Mouse (Mus musculus) intestine, embryonic 15.5 days (tissue): ENCODE measurements at regions not wholly inside any gene's neighbourhood (a gene's known extent, or its start where the extent isn't known, plus 50 kb on each side); places are given as distances from the start of the nearest gene placed in this dataset.
"Not testable (repeated sequence)": the region's sequence is repeated elsewhere in the genome, so short reads cannot be mapped to it uniquely, and the experiment has no call there.

Source experiments
- ATAC-seq: fragments of 200-750 bp; cut with Nextera tagmentation; 2 replicates; pipeline ENCODE4 v1.8.0; 2017; ENCODE audit warnings: moderate TSS enrichment, moderate library complexity
- H3K27ac ChIP-seq: fragments of 300-500 bp; sonication (generic); 2 replicates; pipeline ENCODE4 v1.5.1; 2015; ENCODE audit warnings: mild to moderate bottlenecking, inconsistent platforms
- H3K27me3 ChIP-seq: fragments of 300-500 bp; sonication (generic); replicated peaks from 2 replicates; pipeline ENCODE4 v1.6.1; 2015; ENCODE audit warnings: inconsistent platforms
- H3K36me3 ChIP-seq: fragments of 300-500 bp; sonication (generic); 2 replicates; pipeline ENCODE4 v1.6.1; 2015; ENCODE audit warnings: inconsistent platforms
- H3K4me1 ChIP-seq: fragments of 300-500 bp; sonication (generic); replicated peaks from 2 replicates; pipeline ENCODE4 v1.6.1; 2015; ENCODE audit warnings: inconsistent platforms
- H3K4me2 ChIP-seq: fragments of 300-500 bp; sonication (generic); replicated peaks from 2 replicates; pipeline ENCODE4 v1.6.1; 2015; ENCODE audit warnings: mild to moderate bottlenecking, inconsistent platforms
- H3K4me3 ChIP-seq: fragments of 300-500 bp; sonication (generic); replicated peaks from 2 replicates; pipeline ENCODE4 v1.5.1; 2015; ENCODE audit warnings: inconsistent platforms
- H3K9ac ChIP-seq: fragments of 300-500 bp; sonication (generic); 2 replicates; pipeline ENCODE4 v1.6.1; 2015; ENCODE audit warnings: inconsistent platforms
- H3K9me3 ChIP-seq: fragments of 300-500 bp; sonication (generic); 2 replicates; pipeline ENCODE4 v1.6.1; 2016; ENCODE audit warnings: inconsistent platforms
- WGBS: fragments of 180-500 bp; shearing (Covaris S2); methylation state at CpG from one replicate; pipeline ENCODE4 v1.1.7; 2015; 5-methylcytosine and 5-hydroxymethylcytosine counted together

GRCm38 (mm10) chr6:14528564-14528963, 226.5 kb downstream of the Ppp1r3a start:
- Histone ChIP-seq H3K9me3 (no peaks in the 10 kb centered on the region), H3K27ac (no peak overlapping the region), H3K4me2 (no peak overlapping the region), H3K27me3 (no peaks in the 10 kb centered on the region), H3K9ac (no peak overlapping the region), H3K4me3 (no peak overlapping the region), H3K36me3 (no peaks in the 10 kb centered on the region), H3K4me1 (no peaks in the 10 kb centered on the region)
- ATAC-seq = no peak
- WGBS = 63% methylated on average over 7 of the region's 7 CpGs

DNA sequence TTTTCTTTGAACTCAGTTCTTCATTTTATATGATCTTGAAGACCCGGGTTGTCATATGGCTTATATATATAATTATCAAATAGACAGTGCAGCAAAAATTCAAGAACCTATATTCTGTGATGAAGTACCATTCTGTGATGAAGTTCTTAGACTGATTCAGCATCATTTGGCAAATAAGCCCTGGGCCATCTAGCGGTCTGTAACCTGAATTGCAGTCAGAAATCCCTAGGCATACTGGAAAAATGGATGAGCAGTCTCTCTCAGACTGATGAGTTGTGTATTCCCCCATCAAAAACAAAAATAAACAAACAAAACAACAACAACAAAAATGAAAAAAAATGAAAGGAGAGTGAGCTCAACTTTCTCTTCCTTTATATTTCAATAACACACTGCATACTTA, 232.3 kb downstream of the Ppp1r3a start:
- H3K4me3 ChIP-seq = no peak overlapping the region
- WGBS = 23% methylated on average over 2 of the region's 2 CpGs
- H3K27ac ChIP-seq = no peak overlapping the region
- H3K9ac ChIP-seq = no peak overlapping the region
- no peak for ATAC-seq
- no peaks in the 10 kb centered on the region for H3K27me3 ChIP-seq
- no peaks in the 10 kb centered on the region for H3K9me3 ChIP-seq
- H3K4me1 ChIP-seq = no peaks in the 10 kb centered on the region
- H3K36me3 ChIP-seq = no peaks in the 10 kb centered on the region
- no peak overlapping the region for H3K4me2 ChIP-seq

DNA sequence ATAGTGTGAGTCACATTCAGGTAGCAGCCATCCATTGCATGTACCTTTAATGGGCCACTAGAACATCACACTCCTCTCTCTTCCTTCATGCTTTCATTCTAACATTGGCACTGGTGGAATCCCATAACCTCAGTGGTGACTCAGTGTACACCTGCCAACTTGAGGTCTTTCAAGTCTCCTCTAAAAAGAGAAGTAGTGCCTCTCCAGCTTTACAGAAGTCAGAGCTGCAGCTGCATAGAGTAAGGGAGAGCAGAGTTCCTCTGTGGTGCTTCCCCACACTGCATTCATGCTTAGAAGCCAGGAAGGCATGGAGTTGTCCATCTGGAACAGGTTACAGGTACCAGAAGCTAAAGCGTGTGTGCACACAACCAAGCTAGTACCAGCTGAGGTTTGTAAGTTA, 233.8 kb downstream of the Ppp1r3a start:
- Histone ChIP-seq H3K9me3 (no peaks in the 10 kb centered on the region), H3K4me2 (no peak overlapping the region), H3K4me1 (no peaks in the 10 kb centered on the region), H3K9ac (no peak overlapping the region), H3K27me3 (no peaks in the 10 kb centered on the region), H3K4me3 (no peak overlapping the region), H3K27ac (no peak overlapping the region), H3K36me3 (no peaks in the 10 kb centered on the region)
- no peak for ATAC-seq
- 79% methylated on average over 1 of the region's 1 CpGs for WGBS

DNA sequence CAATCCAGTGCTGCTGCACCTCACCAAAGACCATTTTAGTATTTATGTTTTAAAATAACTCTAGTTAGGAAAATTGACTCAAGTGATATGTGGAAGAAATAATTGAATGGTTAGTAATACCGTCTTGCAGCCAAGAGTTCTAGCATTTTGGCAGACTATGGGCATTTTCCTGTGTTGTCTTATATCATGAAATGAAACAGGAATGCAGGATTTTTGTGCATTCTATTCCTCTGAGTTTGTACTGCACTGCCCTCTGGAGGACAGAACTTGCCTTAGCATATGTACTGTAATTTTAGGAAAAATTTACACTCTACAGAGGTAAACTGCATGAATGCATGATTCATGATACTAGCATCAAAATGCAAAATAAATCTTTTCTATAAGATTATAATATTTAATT, 250.9 kb downstream of the Ppp1r3a start:
- no peak overlapping the region for H3K27ac ChIP-seq
- no peaks in the 10 kb centered on the region for H3K4me1 ChIP-seq
- no peak overlapping the region for H3K9ac ChIP-seq
- H3K9me3 ChIP-seq = no peaks in the 10 kb centered on the region
- no peaks in the 10 kb centered on the region for H3K36me3 ChIP-seq
- WGBS = 34% methylated on average over 1 of the region's 1 CpGs
- no peak; the same call in 1 of the 2 replicates for ATAC-seq
- no peaks in the 10 kb centered on the region for H3K27me3 ChIP-seq
- H3K4me2 ChIP-seq = no peak overlapping the region
- no peak overlapping the region for H3K4me3 ChIP-seq

DNA sequence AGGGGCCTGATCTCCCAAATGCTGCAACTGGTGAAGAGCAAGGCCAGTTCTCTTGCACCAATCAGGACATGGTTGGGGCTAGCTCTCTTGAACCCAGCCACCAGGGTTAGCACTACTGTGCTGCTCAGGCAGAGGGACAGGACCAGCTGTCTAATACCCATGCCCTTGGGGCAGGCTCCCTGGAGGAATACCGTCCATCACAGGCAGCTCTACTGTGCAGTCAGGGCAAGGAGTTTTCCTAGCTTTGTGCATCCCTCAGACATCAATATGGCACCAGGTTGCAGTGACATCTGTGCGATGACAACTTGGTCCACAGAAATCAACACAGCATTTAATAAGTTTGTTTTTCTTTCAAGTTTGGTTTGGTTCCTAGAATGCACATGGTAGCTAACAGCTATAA, 254.4 kb downstream of the Ppp1r3a start:
- Histone ChIP-seq H3K4me3 (no peak overlapping the region), H3K4me2 (no peak overlapping the region), H3K9ac (no peak overlapping the region), H3K27me3 (no peaks in the 10 kb centered on the region), H3K9me3 (no peaks in the 10 kb centered on the region), H3K36me3 (no peaks in the 10 kb centered on the region), H3K4me1 (no peaks in the 10 kb centered on the region), H3K27ac (no peak overlapping the region)
- ATAC-seq = no peak
- WGBS = 93% methylated on average over 2 of the region's 2 CpGs

- WGBS = 60% methylated on average over 1 of the region's 1 CpGs
- not testable (repeated sequence) for ATAC-seq, H3K4me1 ChIP-seq, H3K9me3 ChIP-seq, H3K27me3 ChIP-seq, H3K4me2 ChIP-seq, H3K36me3 ChIP-seq, H3K9ac ChIP-seq, H3K4me3 ChIP-seq, H3K27ac ChIP-seq
Observed at GRCm38 (mm10) chr6:14499882-14500281, 255.2 kb downstream of the Ppp1r3a start.

DNA sequence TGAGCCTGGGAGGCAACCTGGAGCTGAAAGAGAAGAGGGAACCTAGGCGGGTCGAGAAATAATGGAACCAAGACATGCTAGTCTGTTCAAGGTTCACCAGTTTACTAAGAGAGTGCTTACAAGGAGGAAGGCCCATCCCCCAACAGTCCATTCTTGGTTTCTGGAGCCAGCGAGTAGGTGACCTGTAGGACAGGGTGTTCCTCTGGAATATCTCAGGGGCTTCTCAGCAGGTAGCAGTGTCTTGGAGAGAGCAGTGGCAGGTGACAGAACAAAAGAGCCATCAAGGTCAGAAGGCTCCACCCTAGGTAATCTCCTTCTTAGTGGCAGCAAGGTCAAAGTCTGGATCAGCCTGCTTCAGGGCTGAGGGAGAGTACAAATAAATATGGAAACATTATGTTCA, 268.4 kb downstream of the Ppp1r3a start:
- not testable (repeated sequence) for H3K9ac ChIP-seq, H3K27me3 ChIP-seq, ATAC-seq, H3K9me3 ChIP-seq, H3K4me2 ChIP-seq, H3K4me1 ChIP-seq, H3K36me3 ChIP-seq, H3K4me3 ChIP-seq, H3K27ac ChIP-seq
- WGBS = 78% methylated on average over 3 of the region's 3 CpGs

DNA sequence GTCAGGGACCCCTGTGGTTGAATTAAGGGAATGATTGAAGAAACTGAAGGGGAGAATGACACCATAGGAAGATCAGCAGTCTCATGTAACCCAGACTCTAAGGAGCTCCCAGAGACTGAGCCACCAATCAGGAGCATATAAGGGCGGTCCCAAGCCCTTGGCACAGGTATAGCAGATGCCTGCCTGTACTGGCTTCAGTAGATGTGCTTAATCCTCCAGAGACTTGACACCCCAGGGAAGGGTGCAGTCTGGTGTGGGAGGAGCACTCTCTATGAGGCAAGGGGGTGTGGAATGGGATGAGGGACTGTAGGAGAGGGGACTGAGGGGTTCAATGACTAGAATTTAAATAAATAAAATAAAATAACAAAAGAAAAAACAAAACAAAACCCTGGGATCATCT, 298.7 kb downstream of the Ppp1r3a start:
- no peak overlapping the region for H3K9ac ChIP-seq
- H3K27me3 ChIP-seq = no peaks in the 10 kb centered on the region
- H3K27ac ChIP-seq = no peak overlapping the region
- H3K4me3 ChIP-seq = no peak overlapping the region
- H3K36me3 ChIP-seq = no peaks in the 10 kb centered on the region
- no peaks in the 10 kb centered on the region for H3K9me3 ChIP-seq
- H3K4me2 ChIP-seq = no peak overlapping the region
- 77% methylated on average over 1 of the region's 1 CpGs for WGBS
- no peak for ATAC-seq
- H3K4me1 ChIP-seq = no peaks in the 10 kb centered on the region

DNA sequence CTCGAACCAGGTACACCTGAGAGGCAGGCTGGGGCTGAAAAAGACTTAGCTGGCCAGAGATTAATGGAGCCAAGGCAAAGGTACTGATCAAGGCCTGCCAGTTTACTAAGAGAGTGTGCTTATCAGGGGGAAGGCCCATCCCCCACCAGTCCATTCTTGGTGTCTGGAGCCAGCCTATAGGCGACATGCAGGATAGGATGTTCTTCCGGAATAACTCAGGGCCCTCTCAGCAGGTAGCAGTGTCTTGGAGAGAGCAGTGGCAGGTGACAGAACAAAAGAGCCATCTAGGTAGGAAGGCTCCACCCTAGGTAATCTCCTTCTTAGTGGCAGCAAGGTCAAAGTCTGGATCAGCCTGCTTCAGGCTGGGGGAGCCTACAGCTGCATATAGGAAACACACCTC, 301.8 kb downstream of the Ppp1r3a start:
- not testable (repeated sequence) for H3K4me3 ChIP-seq, H3K27me3 ChIP-seq, H3K4me1 ChIP-seq, H3K4me2 ChIP-seq, H3K9me3 ChIP-seq, H3K27ac ChIP-seq, H3K36me3 ChIP-seq, H3K9ac ChIP-seq, ATAC-seq
- 71% methylated on average over 3 of the region's 3 CpGs for WGBS

DNA sequence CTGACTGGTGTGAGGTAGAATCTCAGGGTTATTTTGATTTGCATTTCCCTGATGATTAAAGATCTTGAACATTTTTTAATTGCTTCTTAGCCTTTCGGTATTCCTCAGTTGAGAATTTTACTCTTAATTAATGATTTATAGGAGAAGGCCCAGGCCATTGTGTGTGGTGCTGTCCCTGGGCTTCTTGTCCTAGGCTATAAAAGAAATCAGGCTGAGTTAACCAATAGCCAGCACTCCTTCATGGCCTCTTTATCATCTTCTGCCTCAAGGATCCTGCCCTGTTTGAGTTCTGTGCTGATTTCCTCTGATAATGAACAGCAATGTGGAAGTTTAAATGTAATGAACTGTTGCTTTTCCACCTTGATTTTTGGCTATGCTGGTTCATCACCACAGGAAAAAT, 323.3 kb downstream of the Ppp1r3a start:
- H3K36me3 ChIP-seq = no peaks in the 10 kb centered on the region
- H3K4me3 ChIP-seq = no peak overlapping the region
- H3K27me3 ChIP-seq = no peaks in the 10 kb centered on the region
- no peaks in the 10 kb centered on the region for H3K9me3 ChIP-seq
- H3K27ac ChIP-seq = no peak overlapping the region
- ATAC-seq = peak; percentile 70; the same call in 1 of the 2 replicates
- 76% methylated on average over 1 of the region's 1 CpGs for WGBS
- no peaks in the 10 kb centered on the region for H3K4me1 ChIP-seq
- no peak overlapping the region for H3K4me2 ChIP-seq
- H3K9ac ChIP-seq = no peak overlapping the region

GRCm38 (mm10) chr6:14409772-14410171, 345.3 kb downstream of the Ppp1r3a start:
- no peak overlapping the region for H3K4me2 ChIP-seq
- ATAC-seq = peak; percentile 50; the same call in 1 of the 2 replicates
- H3K27me3 ChIP-seq = no peaks in the 10 kb centered on the region
- no peaks in the 10 kb centered on the region for H3K4me1 ChIP-seq
- H3K9ac ChIP-seq = no peak overlapping the region
- no peaks in the 10 kb centered on the region for H3K36me3 ChIP-seq
- H3K27ac ChIP-seq = no peak overlapping the region
- H3K4me3 ChIP-seq = no peak overlapping the region
- H3K9me3 ChIP-seq = no peaks in the 10 kb centered on the region
- 30% methylated on average over 4 of the region's 4 CpGs for WGBS

DNA sequence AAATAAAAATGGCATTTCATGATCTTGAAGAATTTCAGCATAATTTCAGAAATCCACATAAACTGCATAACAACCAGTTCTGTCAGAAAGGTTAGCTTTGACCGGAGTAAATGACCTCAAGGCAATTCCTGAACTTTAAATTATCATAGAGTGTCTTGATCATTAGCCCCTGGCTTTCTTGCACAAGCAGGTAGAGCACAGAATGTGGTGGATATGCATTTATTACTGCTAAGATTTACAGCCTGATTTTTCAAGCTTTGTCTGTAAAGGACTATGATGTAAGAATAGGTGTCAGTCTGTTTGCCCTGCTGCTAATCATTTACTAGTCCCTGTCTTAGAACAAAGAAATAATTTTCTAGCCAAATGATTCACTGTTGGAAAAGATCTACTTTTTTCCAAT, 347.3 kb downstream of the Ppp1r3a start:
- Histone ChIP-seq H3K9me3 (no peaks in the 10 kb centered on the region), H3K27me3 (no peaks in the 10 kb centered on the region), H3K9ac (no peak overlapping the region), H3K4me2 (no peak overlapping the region), H3K36me3 (no peaks in the 10 kb centered on the region), H3K4me3 (no peak overlapping the region), H3K4me1 (no peaks in the 10 kb centered on the region), H3K27ac (no peak overlapping the region)
- ATAC-seq = peak; percentile 92
- WGBS = 55% methylated on average over 1 of the region's 1 CpGs

GRCm38 (mm10) chr6:14358280-14358679, 396.8 kb downstream of the Ppp1r3a start:
- H3K9ac ChIP-seq = no peak overlapping the region
- 54% methylated on average over 5 of the region's 5 CpGs for whole genome bisulfite sequencing
- no peaks in the 10 kb centered on the region for H3K9me3 ChIP-seq

More at GRCm38 (mm10) chr6:14358280-14358679, 396.8 kb downstream of the Ppp1r3a start:
- no peak overlapping the region for H3K4me3 ChIP-seq
- no peaks in the 10 kb centered on the region for H3K4me1 ChIP-seq
- H3K27me3 ChIP-seq = no peaks in the 10 kb centered on the region
- H3K4me2 ChIP-seq = no peak overlapping the region
- H3K36me3 ChIP-seq = no peaks in the 10 kb centered on the region
- no peak for ATAC-seq
- H3K27ac ChIP-seq = no peak overlapping the region
